Mouse (Mus musculus): ENCODE measurements around the gene Vmn1r160. TPM values are rescaled to one million over a fixed set of nuclear protein-coding genes. Genes with fewer than 3 reads are reported as not detected.
"Not testable (repeated sequence)": the region's sequence is repeated elsewhere in the genome, so short reads cannot be mapped to it uniquely, and the experiment has no call there.

The Vmn1r160 gene
- polyA plus RNA-seq (2016; fragmentation: Nextera tagmentation; extraction: Ambion mirVana) = not detected in 2 replicates

- not testable (repeated sequence) for H3K27me3 ChIP-seq; H3K4me3 ChIP-seq; H3K36me3 ChIP-seq; H3K4me2 ChIP-seq (replicated peaks); H3K9ac ChIP-seq (replicated peaks); ATAC-seq (ENCODE audit: low FRiP score, low read depth); H3K4me1 ChIP-seq; H3K27ac ChIP-seq (replicated peaks); H3K9me3 ChIP-seq
- WGBS = 39% methylated on average over 1 of the region's 3 CpGs
Measured at GRCm38 (mm10) chr7:22870924-22871323, at the start of gene Vmn1r160. TSS of gene Vmn1r160 (plus strand) at chr7:22871224.

- not testable (repeated sequence) for H3K4me2 ChIP-seq (replicated peaks); H3K9me3 ChIP-seq; H3K4me3 ChIP-seq; ATAC-seq (ENCODE audit: low FRiP score, low read depth); H3K27me3 ChIP-seq; H3K4me1 ChIP-seq; H3K36me3 ChIP-seq; H3K27ac ChIP-seq (replicated peaks); H3K9ac ChIP-seq (replicated peaks)
- WGBS = 67% methylated on average over 3 of the region's 3 CpGs
Measured at GRCm38 (mm10) chr7:22843505-22843904, 27.5 kb upstream of the Vmn1r160 start, which contains the start of gene Vmn1r159. TSS of gene Vmn1r159 (minus strand) at chr7:22843605.

Other genes starting within 250 kb of the Vmn1r160 start
- not detected in 2 replicates for gene Vmn1r155, start 213.2 kb upstream of the Vmn1r160 start, polyA plus RNA-seq (2016; fragmentation: Nextera tagmentation; extraction: Ambion mirVana)
- not detected in 2 replicates for gene Gm8693, start 178.9 kb upstream of the Vmn1r160 start, polyA plus RNA-seq (2016; fragmentation: Nextera tagmentation; extraction: Ambion mirVana)
- gene Gm4567, start 151.5 kb upstream of the Vmn1r160 start, polyA plus RNA-seq (2016; fragmentation: Nextera tagmentation; extraction: Ambion mirVana) = not detected in 2 replicates
- not detected in 2 replicates for gene Vmn1r157, start 109.5 kb upstream of the Vmn1r160 start, polyA plus RNA-seq (2016; fragmentation: Nextera tagmentation; extraction: Ambion mirVana)
- not detected in 2 replicates for gene Vmn1r158, start 80.4 kb upstream of the Vmn1r160 start, polyA plus RNA-seq (2016; fragmentation: Nextera tagmentation; extraction: Ambion mirVana)
- gene Vmn1r159, start 27.6 kb upstream of the Vmn1r160 start, polyA plus RNA-seq (2016; fragmentation: Nextera tagmentation; extraction: Ambion mirVana) = not detected in 2 replicates
- gene Gm4214, start 113.4 kb downstream of the Vmn1r160 start, polyA plus RNA-seq (2016; fragmentation: Nextera tagmentation; extraction: Ambion mirVana) = not detected in 2 replicates
- gene Gm4216, start 148.7 kb downstream of the Vmn1r160 start, polyA plus RNA-seq (2016; fragmentation: Nextera tagmentation; extraction: Ambion mirVana) = not detected in 2 replicates
- not detected in 2 replicates for gene Vmn1r163, start 184.3 kb downstream of the Vmn1r160 start, polyA plus RNA-seq (2016; fragmentation: Nextera tagmentation; extraction: Ambion mirVana)
- gene Gm8720, start 196.2 kb downstream of the Vmn1r160 start, polyA plus RNA-seq (2016; fragmentation: Nextera tagmentation; extraction: Ambion mirVana) = not detected in 2 replicates

Measured in midbrain, embryonic 12.5 days (tissue).